Mouse (Mus musculus) C2C12 (cell line): ENCODE results near the gene Sp6. TPM values are rescaled to one million over a fixed set of nuclear protein-coding genes. Genes with fewer than 3 reads are reported as not detected.
A peak's percentile ranks its signal among the peaks of the same experiment; 100 is the strongest.

Source experiments
- H3K27me3 ChIP-seq: one replicate; pipeline ENCODE4 v1.6.1; 2011; ENCODE audit not compliant: control insufficient read depth, insufficient read depth, insufficient read length
- H3K36me3 ChIP-seq: one replicate; pipeline ENCODE4 v1.6.1; 2011; ENCODE audit not compliant: control insufficient read depth, insufficient read depth
- H3K4me3 ChIP-seq: one replicate; pipeline ENCODE4 v1.5.1; 2011; ENCODE audit warnings: mild to moderate bottlenecking, control low read depth; ENCODE audit not compliant: poor library complexity, insufficient read depth, severe bottlenecking
- H3K79me2 ChIP-seq: one replicate; pipeline ENCODE4 v1.6.1; 2011; ENCODE audit not compliant: control insufficient read depth, insufficient read depth
- H3K79me3 ChIP-seq: one replicate; pipeline ENCODE4 v1.6.1; 2011; ENCODE audit warnings: low read depth, control low read depth
- H3ac ChIP-seq: one replicate; pipeline ENCODE3; 2011; ENCODE audit warnings: low read depth; ENCODE audit not compliant: control insufficient read depth, insufficient read length
- CEBPB ChIP-seq: IDR thresholded peaks from one replicate; pipeline ENCODE4 v1.6.1; 2011; ENCODE audit warnings: low read depth, mild to moderate bottlenecking, control low read depth, moderate library complexity
- CTCF ChIP-seq: IDR thresholded peaks from one replicate; pipeline ENCODE4 v1.5.1; 2011; ENCODE audit not compliant: control insufficient read depth, insufficient read depth, insufficient read length
- FOSL1 ChIP-seq: IDR thresholded peaks from one replicate; pipeline ENCODE4 v1.8.0; 2011; ENCODE audit warnings: mild to moderate bottlenecking, low read length; ENCODE audit not compliant: poor library complexity, insufficient read depth, severe bottlenecking
- MAX ChIP-seq: IDR thresholded peaks from one replicate; pipeline ENCODE4 v1.6.1; 2011; ENCODE audit warnings: mild to moderate bottlenecking, control low read depth
- MYOD1 ChIP-seq: IDR thresholded peaks from one replicate; pipeline ENCODE4 v1.6.1; 2011; ENCODE audit warnings: low read depth; ENCODE audit not compliant: control insufficient read depth, insufficient read length
- MYOG ChIP-seq: IDR thresholded peaks from one replicate; pipeline ENCODE4 v1.6.1; 2011; ENCODE audit not compliant: control insufficient read depth, insufficient read length; ENCODE audit errors: extremely low read depth
- USF1 ChIP-seq: IDR thresholded peaks from one replicate; pipeline ENCODE4 v1.6.1; 2011; ENCODE audit warnings: low read depth, mild to moderate bottlenecking, control low read depth, moderate library complexity
- polyA plus RNA-seq: library from polyadenylated mRNA; unstranded; fragments of >200 nt; fragmentation: generic; extraction: Trizol; gene quantifications from one replicate; pipeline ENCODE4 v1.2.1, GENCODE M21; 2012; ENCODE audit warnings: missing spikeins

The Sp6 gene
- polyA plus RNA-seq, 1 experiment, result 5.5 TPM

GRCm38 (mm10) chr11:96996773-96997379 lies 16.3 kb upstream of the Sp6 start:
- Histone ChIP-seq H3K36me3 (no peaks in the 10 kb centered on the region), H3K79me3 (no peaks in the 10 kb centered on the region), H3K79me2 (no peaks in the 10 kb centered on the region), H3K4me3 (no peak overlapping the region), H3ac (peak overlapping the region; percentile 34), H3K27me3 (no peaks in the 10 kb centered on the region)
- TF ChIP-seq FOSL1 (no peak), MAX (peak; percentile 32)

- H3K79me3 ChIP-seq, result no peaks in the 10 kb centered on the region
- H3K4me3 ChIP-seq, result no peak overlapping the region
- no peaks in the 10 kb centered on the region for H3K79me2 ChIP-seq
- TF ChIP-seq MAX (no peak), MYOG (no peak), CEBPB (peak; percentile 75), MYOD1 (peak; percentile 39)
- H3K36me3 ChIP-seq, result no peaks in the 10 kb centered on the region
- no peaks in the 10 kb centered on the region for H3K27me3 ChIP-seq
- H3ac ChIP-seq, result peak overlapping the region; percentile 34
These were observed 15.7 kb upstream of the Sp6 start for GRCm38 (mm10) chr11:96997380-96997956.

GRCm38 (mm10) chr11:97003170-97003569 lies 10.0 kb upstream of the Sp6 start:
- TF ChIP-seq CTCF (no peak), USF1 (no peak), MYOG (no peak), MYOD1 (no peak), MAX (no peak), FOSL1 (no peak), CEBPB (no peak)
- Histone ChIP-seq H3K4me3 (no peak overlapping the region), H3K27me3 (no peaks in the 10 kb centered on the region), H3K79me2 (no peaks in the 10 kb centered on the region), H3K79me3 (no peaks in the 10 kb centered on the region), H3ac (no peak overlapping the region), H3K36me3 (no peaks in the 10 kb centered on the region)

- peak overlapping the region; percentile 42 for H3ac ChIP-seq
- H3K4me3 ChIP-seq, result no peak overlapping the region
- H3K36me3 ChIP-seq, result no peaks in the 10 kb centered on the region
- TF ChIP-seq FOSL1, result peak; percentile 24
- TF ChIP-seq MAX, result peak; percentile 93
- TF ChIP-seq MYOD1, result no peak
- no peaks in the 10 kb centered on the region for H3K79me3 ChIP-seq
- no peaks in the 10 kb centered on the region for H3K27me3 ChIP-seq
- no peaks in the 10 kb centered on the region for H3K79me2 ChIP-seq
These were observed 6.0 kb upstream of the Sp6 start for GRCm38 (mm10) chr11:97007093-97007794.

- Histone ChIP-seq H3K79me3 (no peaks in the 10 kb centered on the region), H3K4me3 (no peak overlapping the region), H3ac (no peak overlapping the region), H3K27me3 (no peaks in the 10 kb centered on the region), H3K79me2 (no peaks in the 10 kb centered on the region), H3K36me3 (no peaks in the 10 kb centered on the region)
- TF ChIP-seq MYOG, result no peak
- no peak for TF ChIP-seq CTCF
- TF ChIP-seq MYOD1, result no peak
- TF ChIP-seq USF1, result no peak
- no peak for TF ChIP-seq MAX
- no peak for TF ChIP-seq CEBPB
- no peak for TF ChIP-seq FOSL1
These were observed 3.9 kb upstream of the Sp6 start for GRCm38 (mm10) chr11:97009198-97009790.
